Mouse (Mus musculus) forebrain, embryonic 16.5 days (tissue): Measurements from ENCODE around the gene Faim. TPM values are rescaled to one million over a fixed set of nuclear protein-coding genes. Genes with fewer than 3 reads are reported as not detected.
A peak's percentile ranks its signal among the peaks of the same experiment; 100 is the strongest.

ENCODE experiments used
- ATAC-seq: fragments of 200-750 bp; cut with Nextera tagmentation; 2 replicates; pipeline ENCODE4 v1.8.0; 2017; ENCODE audit warnings: mild to moderate bottlenecking, moderate library complexity
- H3K27ac ChIP-seq: fragments of 300-500 bp; sonication (generic); 2 replicates; pipeline ENCODE4 v1.5.1; 2014; ENCODE audit warnings: low read length, control low read depth
- H3K27me3 ChIP-seq: fragments of 300-500 bp; sonication (generic); replicated peaks from 2 replicates; pipeline ENCODE4 v1.6.1; 2014; ENCODE audit warnings: low read length; ENCODE audit not compliant: control insufficient read depth, insufficient read depth
- H3K36me3 ChIP-seq: fragments of 300-500 bp; sonication (generic); 2 replicates; pipeline ENCODE4 v1.6.1; 2014; ENCODE audit not compliant: control insufficient read depth, insufficient read depth
- H3K4me1 ChIP-seq: fragments of 300-500 bp; sonication (generic); replicated peaks from 2 replicates; pipeline ENCODE4 v1.6.1; 2014; ENCODE audit warnings: low read length; ENCODE audit not compliant: control insufficient read depth, insufficient read depth
- H3K4me2 ChIP-seq: fragments of 300-500 bp; sonication (generic); 2 replicates; pipeline ENCODE4 v1.6.1; 2014; ENCODE audit warnings: mild to moderate bottlenecking, low read length, control low read depth
- H3K4me3 ChIP-seq: fragments of 300-500 bp; sonication (generic); replicated peaks from 2 replicates; pipeline ENCODE4 v1.5.1; 2014; ENCODE audit warnings: mild to moderate bottlenecking, low read length, control low read depth
- H3K9ac ChIP-seq: fragments of 300-500 bp; sonication (generic); replicated peaks from 2 replicates; pipeline ENCODE4 v1.6.1; 2014; ENCODE audit warnings: low read depth, low read length, control low read depth
- H3K9me3 ChIP-seq: fragments of 300-500 bp; sonication (generic); 2 replicates; pipeline ENCODE4 v1.6.1; 2016; ENCODE audit warnings: low read length; ENCODE audit not compliant: control insufficient read depth
- WGBS: fragments of 180-500 bp; shearing (Covaris S2); extraction: QIAGEN DNeasy Blood & Tissue Kit; methylation state at CpG from one replicate; pipeline ENCODE4 v1.1.7; 2014; 5-methylcytosine and 5-hydroxymethylcytosine counted together
- polyA plus RNA-seq: library from polyadenylated mRNA; unstranded; fragments of >200 nt; fragmentation: Nextera tagmentation; extraction: Ambion mirVana; gene quantifications from 2 replicates; pipeline ENCODE4 v1.2.1, GENCODE M21; 2015

Gene Faim
- polyA plus RNA-seq, 1 experiment from 2014 or later: 102 TPM

DNA sequence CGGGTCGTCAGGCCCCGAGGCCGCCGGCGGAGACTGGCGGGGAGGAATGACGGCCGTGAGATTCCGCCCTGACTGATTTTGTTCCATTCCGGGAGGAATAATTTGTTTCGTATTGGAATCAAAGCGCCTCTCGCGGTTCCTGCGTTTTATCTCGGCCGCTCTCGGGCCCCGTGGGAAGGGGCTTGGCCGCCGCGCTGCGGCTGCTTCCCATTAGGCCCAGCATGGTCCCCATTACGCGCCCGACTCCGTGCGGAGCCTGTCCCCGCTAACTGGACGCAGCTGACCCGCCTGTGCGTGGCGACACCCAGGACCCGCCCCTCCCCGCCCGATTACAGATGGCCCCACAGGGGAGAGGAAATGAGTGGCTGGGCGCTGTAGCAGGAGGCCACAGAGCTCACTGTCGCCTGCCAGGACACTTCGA is 13.1 kb upstream of the Faim start:
- Histone ChIP-seq H3K9me3 (peaks cover 4% of the 10 kb centered on the region; the same call in 1 of the 2 replicates), H3K4me1 (peaks cover 6% of the 10 kb centered on the region), H3K9ac (peak overlapping the region; percentile 18; the same call in 1 of the 2 replicates), H3K27me3 (peaks cover 59% of the 10 kb centered on the region), H3K36me3 (no peaks in the 10 kb centered on the region), H3K4me2 (peak overlapping the region; percentile 46), H3K27ac (no peak overlapping the region), H3K4me3 (peak overlapping the region; percentile 27)
- ATAC-seq: no peak
- WGBS: under 1% methylated on average over 40 of the region's 40 CpGs

DNA sequence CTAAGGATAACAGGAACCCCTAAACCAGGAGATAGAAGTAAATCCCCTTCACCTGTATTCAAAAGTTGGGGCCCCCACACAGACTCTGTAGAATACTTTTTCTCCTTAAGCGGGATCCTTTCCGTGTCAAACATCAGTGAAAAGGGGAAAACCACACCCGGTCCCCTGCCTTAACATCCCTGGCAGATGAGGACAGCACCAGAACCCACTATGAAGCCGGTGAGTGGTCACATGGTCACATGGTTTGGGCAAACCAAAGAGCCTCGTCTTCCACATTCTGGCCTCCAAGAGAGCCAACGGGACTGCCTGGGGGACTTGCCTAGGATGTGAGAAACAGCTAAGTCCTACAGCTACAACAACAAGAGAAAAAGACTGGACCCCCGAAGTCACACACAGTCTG is 12.6 kb upstream of the Faim start:
- WGBS: 3% methylated on average over 7 of the region's 7 CpGs
- H3K9ac ChIP-seq: no peak overlapping the region
- H3K9me3 ChIP-seq: peaks cover 4% of the 10 kb centered on the region; the same call in 1 of the 2 replicates
- H3K4me1 ChIP-seq: peaks cover 6% of the 10 kb centered on the region
- H3K4me3 ChIP-seq: no peak overlapping the region
- no peaks in the 10 kb centered on the region for H3K36me3 ChIP-seq
- no peak for ATAC-seq
- H3K27ac ChIP-seq: no peak overlapping the region
- peaks cover 59% of the 10 kb centered on the region for H3K27me3 ChIP-seq
- no peak overlapping the region for H3K4me2 ChIP-seq

DNA sequence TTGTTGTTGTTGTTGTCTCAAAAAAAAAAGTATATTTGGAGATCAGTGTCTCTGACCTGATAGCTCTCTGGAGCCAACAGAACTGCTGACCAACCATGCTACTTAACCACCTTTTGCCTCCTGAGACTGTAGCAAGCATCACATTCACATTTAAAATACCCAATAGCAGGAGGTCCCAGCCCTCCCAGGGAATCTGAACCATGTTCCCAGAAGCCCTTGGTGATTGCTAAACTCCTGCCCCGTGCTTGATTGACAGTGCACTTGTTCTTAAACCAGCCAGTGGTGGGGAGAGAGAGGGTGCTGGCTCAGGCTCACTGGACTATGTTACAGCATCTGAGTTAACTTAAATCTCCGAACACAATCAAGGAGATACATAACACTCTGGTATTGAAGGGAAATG is 11.3 kb upstream of the Faim start:
- H3K9me3 ChIP-seq: peaks cover 4% of the 10 kb centered on the region; the same call in 1 of the 2 replicates
- H3K9ac ChIP-seq: no peak overlapping the region
- peaks cover 54% of the 10 kb centered on the region for H3K27me3 ChIP-seq
- no peaks in the 10 kb centered on the region for H3K36me3 ChIP-seq
- WGBS: 36% methylated on average over 2 of the region's 2 CpGs
- no peak for ATAC-seq
- H3K4me3 ChIP-seq: no peak overlapping the region
- no peak overlapping the region for H3K4me2 ChIP-seq
- no peak overlapping the region for H3K27ac ChIP-seq
- peaks cover 11% of the 10 kb centered on the region for H3K4me1 ChIP-seq

DNA sequence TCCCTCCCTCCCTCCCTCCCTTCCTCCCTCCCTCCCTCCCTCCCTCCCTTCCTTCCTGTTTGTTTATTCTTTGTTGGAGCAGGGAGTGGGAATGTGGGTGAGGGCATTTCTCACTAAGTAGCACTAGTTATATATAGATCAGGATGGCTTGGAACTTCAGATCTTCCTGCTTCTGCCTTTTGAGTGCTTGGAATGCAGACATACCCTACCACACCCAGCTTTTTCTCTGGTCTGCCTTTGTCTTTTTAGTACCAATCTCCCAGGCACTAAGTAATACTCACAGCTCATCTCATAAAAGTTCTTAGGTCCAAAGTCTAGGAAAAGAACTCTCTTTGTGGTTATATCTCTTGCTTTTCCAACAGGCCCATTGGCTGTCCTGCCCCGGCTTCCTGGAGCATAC is 10.1 kb upstream of the Faim start:
- WGBS: 93% methylated on average over 1 of the region's 1 CpGs
- H3K27me3 ChIP-seq: peaks cover 42% of the 10 kb centered on the region
- no peak for ATAC-seq

DNA sequence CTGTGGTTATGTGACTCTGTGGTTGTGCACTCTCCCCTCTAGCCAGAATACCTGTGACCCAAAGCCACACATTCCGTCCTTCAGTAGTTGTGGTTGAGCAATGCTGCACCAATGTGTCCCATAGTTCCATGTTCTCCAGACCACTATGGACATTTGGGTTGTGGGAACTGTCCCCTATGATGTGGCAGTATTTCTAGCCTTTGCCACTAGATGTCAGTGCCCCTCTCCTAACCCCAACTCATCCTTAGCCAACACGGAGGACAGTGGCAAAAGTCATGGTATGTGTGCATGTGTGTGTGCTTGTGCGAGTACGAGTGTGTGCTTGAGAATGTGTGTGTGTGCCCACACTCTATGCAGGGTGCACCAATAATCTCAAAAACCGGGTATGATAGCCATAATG is 9.7 kb upstream of the Faim start:
- H3K4me1 ChIP-seq: peaks cover 13% of the 10 kb centered on the region
- H3K9me3 ChIP-seq: no peaks in the 10 kb centered on the region
- no peak for ATAC-seq
- no peak overlapping the region for H3K4me2 ChIP-seq
- peaks cover 39% of the 10 kb centered on the region for H3K27me3 ChIP-seq
- H3K36me3 ChIP-seq: no peaks in the 10 kb centered on the region
- H3K27ac ChIP-seq: no peak overlapping the region
- no peak overlapping the region for H3K4me3 ChIP-seq
- no peak overlapping the region for H3K9ac ChIP-seq
- WGBS: 43% methylated on average over 5 of the region's 5 CpGs

More for the DNA sequence above, 10.1 kb upstream of the Faim start:
- H3K9me3 ChIP-seq: no peaks in the 10 kb centered on the region; the same call in 1 of the 2 replicates
- H3K9ac ChIP-seq: no peak overlapping the region
- H3K4me1 ChIP-seq: peaks cover 13% of the 10 kb centered on the region
- H3K27ac ChIP-seq: no peak overlapping the region
- H3K4me3 ChIP-seq: no peak overlapping the region
- H3K4me2 ChIP-seq: no peak overlapping the region
- no peaks in the 10 kb centered on the region for H3K36me3 ChIP-seq

DNA sequence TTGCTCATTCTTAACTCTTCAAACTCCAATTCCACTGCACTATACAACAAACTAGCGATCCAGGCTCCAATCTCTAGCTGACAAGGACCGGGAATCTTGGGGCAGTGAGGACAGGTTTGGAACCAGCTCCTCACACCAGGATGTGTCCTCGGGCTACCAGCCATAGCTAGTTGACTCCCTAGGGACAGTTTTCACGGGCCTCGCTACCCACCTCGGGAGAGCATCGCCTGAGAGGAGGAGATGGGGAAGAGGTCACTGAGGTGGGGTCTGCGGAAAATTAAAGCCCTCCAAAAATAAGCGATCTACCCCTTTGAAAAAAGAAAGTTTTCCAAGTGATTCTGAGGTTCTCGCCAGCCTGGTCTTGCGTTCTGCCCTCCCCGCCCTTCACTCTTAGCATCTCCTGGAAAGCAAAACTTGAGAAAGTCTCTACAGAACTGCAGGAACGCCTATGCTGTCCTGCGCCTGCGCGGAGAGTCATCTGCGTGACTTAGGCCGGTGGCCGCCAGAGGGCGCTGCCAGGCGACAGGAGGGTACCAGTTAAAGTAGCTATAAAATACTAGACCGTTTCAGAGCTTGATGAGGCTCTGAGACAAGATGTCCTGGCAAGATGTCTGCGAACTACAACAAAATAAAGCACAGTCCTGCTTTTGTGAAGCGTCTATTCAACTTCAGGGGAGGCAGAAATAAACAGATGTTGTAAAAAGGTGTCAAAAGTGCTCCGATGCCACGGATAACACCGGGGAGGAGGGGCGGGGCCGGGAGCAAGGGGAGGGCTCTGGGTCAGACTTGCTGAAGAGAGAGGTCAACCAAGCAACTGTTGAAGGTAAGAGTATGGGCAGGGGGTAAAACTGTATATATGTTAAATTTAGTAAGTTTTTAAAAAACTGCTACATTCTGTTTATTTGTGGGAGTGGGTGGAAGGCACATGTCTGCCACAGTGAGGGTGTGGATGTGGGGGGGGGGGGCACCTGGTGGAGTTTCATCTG is 6.4 kb upstream of the Faim start:
- H3K4me2 ChIP-seq: peak overlapping the region; percentile 51
- peaks cover 7% of the 10 kb centered on the region for H3K4me1 ChIP-seq
- peak overlapping the region; percentile 34 for H3K4me3 ChIP-seq
- ATAC-seq: peak; percentile 90
- no peaks in the 10 kb centered on the region for H3K9me3 ChIP-seq
- H3K27me3 ChIP-seq: peaks cover 24% of the 10 kb centered on the region
- 4% methylated on average over 29 of the region's 29 CpGs for WGBS
- H3K27ac ChIP-seq: no peak overlapping the region
- no peak overlapping the region for H3K9ac ChIP-seq
- H3K36me3 ChIP-seq: no peaks in the 10 kb centered on the region

DNA sequence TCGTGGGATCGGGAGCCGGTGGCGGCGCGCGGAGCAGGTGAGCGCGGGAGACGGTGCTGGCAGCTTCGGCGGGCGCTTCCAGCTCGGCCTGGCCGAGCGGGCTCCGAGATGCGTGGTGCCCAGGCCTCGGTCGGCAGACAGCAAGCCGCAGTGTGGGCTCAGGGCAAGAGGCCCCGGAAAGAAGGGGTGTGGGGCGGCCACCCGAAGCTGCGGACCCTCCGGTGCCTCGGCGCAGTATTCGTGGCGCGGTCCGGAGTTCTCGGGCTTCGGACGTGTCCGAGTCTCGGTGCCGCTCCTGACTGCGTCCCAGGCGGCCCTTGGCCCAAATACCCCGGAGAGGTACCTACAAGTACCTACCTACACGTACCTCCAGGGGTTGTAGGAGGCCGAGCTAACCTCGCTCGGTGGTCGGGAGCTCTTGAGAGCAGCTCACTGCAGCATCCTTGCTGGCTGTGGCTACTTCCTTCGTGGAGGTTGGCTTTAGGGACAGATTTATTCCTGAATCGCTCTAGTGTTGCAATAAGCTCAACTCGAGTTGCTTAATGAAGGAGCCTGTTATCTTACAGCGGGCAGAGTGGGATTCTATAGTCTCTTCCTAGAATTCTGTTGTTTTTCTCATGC is 413 bp downstream of the Faim start:
- Histone ChIP-seq H3K4me3 (peak overlapping the region; percentile 88), H3K9ac (peak overlapping the region; percentile 87), H3K36me3 (no peaks in the 10 kb centered on the region), H3K4me2 (peak overlapping the region; percentile 71), H3K27ac (no peak overlapping the region; the same call in 1 of the 2 replicates), H3K9me3 (no peaks in the 10 kb centered on the region), H3K4me1 (peaks cover 6% of the 10 kb centered on the region), H3K27me3 (peaks cover 4% of the 10 kb centered on the region; the same call in 1 of the 2 replicates)
- ATAC-seq: peak; percentile 34; the same call in 1 of the 2 replicates
- under 1% methylated on average over 50 of the region's 50 CpGs for WGBS

DNA sequence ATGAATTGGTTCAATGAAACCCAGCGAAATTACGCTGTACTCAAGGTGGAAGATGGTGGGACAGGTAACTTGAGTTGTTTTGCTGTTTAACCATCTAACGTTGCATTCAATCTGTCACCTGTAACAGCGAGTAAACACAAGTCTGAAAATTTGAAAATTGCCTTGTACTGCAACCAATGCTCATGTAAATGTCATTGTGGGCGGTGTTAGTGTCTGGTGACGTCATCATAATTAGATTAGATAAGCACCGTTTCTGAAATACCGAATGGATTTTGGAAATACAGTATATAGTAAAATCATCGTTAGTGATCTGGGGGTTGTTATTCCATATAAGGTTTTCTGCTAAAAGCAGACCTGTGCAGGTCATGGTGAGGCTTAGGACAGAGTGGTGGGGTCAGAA is 958 bp downstream of the Faim start:
- no peak for ATAC-seq
- H3K27ac ChIP-seq: no peak overlapping the region
- H3K9ac ChIP-seq: peak overlapping the region; percentile 87
- no peaks in the 10 kb centered on the region for H3K9me3 ChIP-seq
- H3K4me3 ChIP-seq: peak overlapping the region; percentile 88
- peaks cover 4% of the 10 kb centered on the region; the same call in 1 of the 2 replicates for H3K27me3 ChIP-seq
- WGBS: 44% methylated on average over 9 of the region's 9 CpGs
- peak overlapping the region; percentile 71 for H3K4me2 ChIP-seq
- H3K4me1 ChIP-seq: peaks cover 6% of the 10 kb centered on the region
- no peaks in the 10 kb centered on the region for H3K36me3 ChIP-seq

DNA sequence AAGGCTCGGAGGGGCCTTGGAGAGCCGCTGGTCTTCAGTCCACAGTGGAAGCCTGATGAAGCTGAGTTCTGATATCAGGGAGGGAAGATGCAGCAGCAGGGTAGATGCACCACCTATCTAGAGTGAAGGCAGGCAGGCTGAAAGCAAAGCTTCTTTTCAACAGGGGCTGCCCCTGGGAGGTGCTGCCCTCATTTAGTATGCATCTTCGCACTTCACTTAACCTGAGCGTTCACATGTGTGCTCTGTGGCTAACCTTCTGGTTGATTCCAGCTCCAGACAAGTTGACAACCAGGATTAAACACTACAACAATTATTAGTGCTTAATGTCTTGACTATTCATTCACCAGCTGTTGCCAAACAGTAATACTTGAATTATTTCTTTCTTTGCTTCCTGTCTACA is 7.9 kb downstream of the Faim start:
- no peak for ATAC-seq
- Histone ChIP-seq H3K27me3 (no peaks in the 10 kb centered on the region), H3K9me3 (no peaks in the 10 kb centered on the region), H3K27ac (no peak overlapping the region), H3K4me1 (no peaks in the 10 kb centered on the region), H3K9ac (no peak overlapping the region), H3K36me3 (peaks cover 11% of the 10 kb centered on the region; the same call in 1 of the 2 replicates), H3K4me2 (no peak overlapping the region), H3K4me3 (no peak overlapping the region)
- 84% methylated on average over 4 of the region's 4 CpGs for WGBS
